Mouse (Mus musculus) cerebellum, postnatal 25 days (tissue): ENCODE measurements around the gene Il6st.

Source experiments
- DNase-seq, 2 experiments: peaks; one replicate each; pipeline ENCODE4 v3.0.0; 2021; ENCODE audit warnings: mixed read lengths in 2 of 2

The Il6st gene

GRCm38 (mm10) chr13:112442867-112443529 lies 20.9 kb upstream of the Il6st start:
- no peak for DNase-seq

- no peak for DNase-seq
These were observed 16.7 kb upstream of the Il6st start for GRCm38 (mm10) chr13:112447108-112447665.

- no peak for DNase-seq
These were observed 13.7 kb upstream of the Il6st start for GRCm38 (mm10) chr13:112450210-112450609.

GRCm38 (mm10) chr13:112457366-112457765 lies 6.5 kb upstream of the Il6st start:
- DNase-seq: no peak

- no peak for DNase-seq
These were observed 5.9 kb upstream of the Il6st start for GRCm38 (mm10) chr13:112458016-112458415.

- no peak for DNase-seq
These were observed 5.3 kb upstream of the Il6st start for GRCm38 (mm10) chr13:112458435-112459018.

- DNase-seq: no peak
These were observed 3.9 kb upstream of the Il6st start for GRCm38 (mm10) chr13:112459956-112460355.

- no peak for DNase-seq
These were observed 1.4 kb upstream of the Il6st start for GRCm38 (mm10) chr13:112462411-112462987.

- DNase-seq: no peak
These were observed 500 bp upstream of the Il6st start for GRCm38 (mm10) chr13:112463337-112463802.

- no peak for DNase-seq
These were observed 887 bp downstream of the Il6st start for GRCm38 (mm10) chr13:112464626-112465287.

GRCm38 (mm10) chr13:112465585-112465984 lies 1.7 kb downstream of the Il6st start:
- no peak for DNase-seq

GRCm38 (mm10) chr13:112466136-112466945 lies 2.5 kb downstream of the Il6st start:
- DNase-seq: no peak

GRCm38 (mm10) chr13:112466946-112467255 lies 3.0 kb downstream of the Il6st start:
- DNase-seq: no peak

GRCm38 (mm10) chr13:112467384-112467783 lies 3.5 kb downstream of the Il6st start:
- DNase-seq: no peak

- DNase-seq: no peak
These were observed 5.6 kb downstream of the Il6st start for GRCm38 (mm10) chr13:112469491-112469890.

- DNase-seq: no peak
These were observed 7.3 kb downstream of the Il6st start for GRCm38 (mm10) chr13:112471201-112471600.

- DNase-seq: no peak
These were observed 8.6 kb downstream of the Il6st start for GRCm38 (mm10) chr13:112472401-112473023.

- no peak for DNase-seq
These were observed 10.2 kb downstream of the Il6st start for GRCm38 (mm10) chr13:112473757-112474755.

GRCm38 (mm10) chr13:112479032-112479431 lies 15.2 kb downstream of the Il6st start:
- DNase-seq: no peak

GRCm38 (mm10) chr13:112479926-112480325 lies 16.1 kb downstream of the Il6st start:
- no peak for DNase-seq

- no peak for DNase-seq
These were observed 18.7 kb downstream of the Il6st start for GRCm38 (mm10) chr13:112482525-112482924.
